Mouse (Mus musculus): ENCODE measurements around the gene Vcpkmt.

DNA sequence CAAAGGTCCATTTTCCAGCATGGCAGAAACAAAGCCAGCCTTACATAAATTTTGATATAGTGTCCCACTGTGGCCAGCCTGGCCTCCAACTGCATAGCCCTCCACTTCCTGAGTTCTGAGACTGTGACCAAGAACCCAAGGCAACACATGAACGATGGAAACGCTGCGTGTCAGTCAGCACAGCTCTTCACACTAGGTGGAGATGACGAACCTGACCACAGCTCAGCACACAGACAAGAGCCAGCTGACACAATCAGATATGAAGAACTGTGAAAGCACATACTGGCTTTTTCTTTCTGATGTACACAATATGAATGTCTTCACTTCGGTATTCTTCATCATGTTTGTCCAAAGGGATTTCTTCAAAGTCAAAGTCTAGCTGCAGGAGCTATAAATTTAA is 3.2 kb downstream of the Vcpkmt start:
- no peak for TF ChIP-seq EP300 (IDR thresholded peaks at IDR 0.05; ENCODE audit: low read depth)
- no peak for TF ChIP-seq CTCF (IDR thresholded peaks at IDR 0.05; ENCODE audit: low read depth)

Data from liver, postnatal 0 days (tissue).